Mouse (Mus musculus) left cerebral cortex, adult 11 months (tissue): ENCODE measurements around the gene Ccdc130.
"Not testable (repeated sequence)": the region's sequence is repeated elsewhere in the genome, so short reads cannot be mapped to it uniquely, and the experiment has no call there.

Experiments
- DNase-seq: peaks from one replicate; pipeline ENCODE4 v3.0.0; 2022; ENCODE audit warnings: low spot score

Gene Ccdc130

GRCm38 (mm10) chr8:84269950-84270773 is at the start of gene Ccdc130:
TSS of gene Ccdc130 (minus strand) at chr8:84270380.
- peak; percentile 100 for DNase-seq

- DNase-seq, result no peak
Measured at GRCm38 (mm10) chr8:84308376-84308775, 38.2 kb upstream of the Ccdc130 start.

DNA sequence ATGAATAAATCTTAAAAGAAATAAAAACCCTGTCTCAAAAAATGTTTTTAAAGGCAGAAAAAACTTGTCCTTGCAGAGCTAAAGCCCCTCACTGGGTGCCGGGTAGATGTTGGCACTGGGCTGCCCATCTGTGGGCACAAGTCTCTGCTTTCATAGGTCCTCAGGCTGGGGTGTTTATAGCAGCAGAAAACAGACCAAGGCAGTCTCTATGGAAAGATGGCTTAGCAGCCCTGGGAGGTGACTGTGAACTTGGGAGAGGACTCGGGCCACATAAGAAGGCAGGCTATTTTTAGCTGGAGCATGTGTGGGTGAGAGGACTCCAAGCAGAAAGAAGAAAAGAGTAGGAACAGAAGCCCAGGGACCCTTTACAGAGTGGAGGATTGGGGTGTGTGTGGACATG is 33.8 kb upstream of the Ccdc130 start:
- DNase-seq, result no peak

DNA sequence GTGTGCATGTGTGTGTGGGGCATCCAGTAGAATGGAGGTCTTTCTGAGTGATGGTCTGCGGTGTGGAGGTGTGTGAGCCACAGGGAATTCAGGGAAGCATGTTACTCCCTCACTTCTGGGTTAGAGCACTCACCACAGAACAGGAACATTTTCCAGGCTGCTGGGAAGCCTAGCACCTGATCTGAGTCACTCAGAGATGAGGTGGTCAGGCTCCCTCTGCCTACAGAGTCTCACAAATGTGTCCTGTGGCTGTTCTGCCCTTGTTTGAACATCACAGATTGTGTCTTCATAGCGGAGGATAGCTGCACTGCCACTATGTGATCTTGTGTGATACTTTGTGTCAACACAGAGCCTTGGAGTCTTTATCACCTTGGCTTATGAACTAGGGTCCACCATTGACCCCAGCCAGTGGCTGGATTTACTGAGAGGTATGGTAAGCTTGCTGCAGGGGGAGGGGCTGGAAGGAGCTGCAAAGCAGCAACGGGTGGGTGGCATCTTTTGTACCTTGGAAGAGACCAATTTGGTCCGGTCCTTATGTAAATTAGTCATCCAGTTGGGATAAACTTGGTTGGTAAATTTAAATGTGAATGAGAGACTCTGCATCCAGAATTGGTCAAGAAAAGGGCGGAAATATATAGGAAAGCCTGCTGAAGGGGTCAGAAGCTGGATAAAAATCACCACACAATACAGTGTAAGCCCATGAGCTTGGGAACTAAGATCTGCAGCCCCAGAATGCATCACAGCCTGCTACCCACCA is 27.0 kb upstream of the Ccdc130 start:
- no peak for DNase-seq

DNA sequence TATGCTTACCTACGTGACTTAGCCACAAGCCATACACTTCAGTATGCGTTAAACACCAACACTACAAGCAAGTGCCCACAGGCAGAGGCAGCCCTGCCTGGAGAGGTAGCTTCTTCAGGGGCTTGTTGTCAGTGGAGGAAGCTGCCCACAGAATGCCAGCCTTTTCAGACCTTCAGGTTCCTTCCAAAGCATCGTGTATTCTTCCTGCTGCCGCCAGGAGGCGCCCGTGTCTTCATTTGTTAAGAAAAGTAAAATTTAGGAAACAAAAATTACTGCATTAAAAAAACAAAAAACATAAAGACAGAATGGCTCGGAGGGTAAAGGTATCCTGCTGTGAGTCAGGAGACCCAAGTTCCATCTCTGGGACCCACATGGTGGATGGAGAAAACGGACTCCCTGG is 21.5 kb upstream of the Ccdc130 start:
- no peak for DNase-seq

- no peak for DNase-seq
Measured at GRCm38 (mm10) chr8:84291086-84291485, 20.9 kb upstream of the Ccdc130 start.

GRCm38 (mm10) chr8:84288892-84289291 is 18.7 kb upstream of the Ccdc130 start:
- DNase-seq, result no peak

DNA sequence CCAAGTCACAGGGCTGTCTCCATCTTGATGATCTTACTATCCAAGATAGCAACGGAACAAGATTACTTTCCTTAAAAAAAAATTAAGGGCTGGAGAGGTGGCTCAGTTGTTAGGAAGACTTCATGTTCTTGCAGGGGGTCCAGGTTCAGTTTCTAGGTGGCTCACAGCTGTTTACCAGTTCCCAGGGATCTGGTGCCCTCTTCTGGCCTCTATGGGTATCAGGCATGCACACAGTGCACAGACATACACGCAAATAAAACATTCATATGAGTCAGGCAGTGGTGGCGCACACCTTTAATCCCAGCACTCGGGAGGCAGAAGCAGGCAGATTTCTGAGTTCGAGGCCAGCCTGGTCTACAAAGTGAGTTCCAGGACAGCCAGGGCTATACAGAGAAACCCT is 15.5 kb upstream of the Ccdc130 start:
- not testable (repeated sequence) for DNase-seq

DNA sequence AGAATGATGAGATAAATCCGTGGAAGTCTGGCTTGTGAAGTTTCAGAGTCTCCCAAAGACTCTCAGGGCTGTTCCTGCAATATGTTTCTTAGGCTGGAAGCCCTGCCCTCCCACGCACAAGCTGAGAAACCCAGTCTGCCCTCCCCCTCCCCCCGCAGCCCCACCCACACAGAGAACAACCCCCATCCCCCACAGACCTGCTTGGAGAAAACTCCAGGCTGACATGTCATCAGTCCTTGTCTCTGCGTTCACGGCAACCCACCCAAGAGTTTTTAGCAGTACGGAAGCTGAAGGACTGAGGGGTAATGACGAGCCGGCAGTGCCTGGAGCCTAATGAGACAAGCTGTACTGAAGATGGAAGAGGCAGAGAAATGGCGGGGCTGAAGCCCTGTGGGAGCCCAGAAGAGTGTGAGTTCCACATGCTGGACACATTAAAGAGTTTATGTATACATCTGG is 14.5 kb upstream of the Ccdc130 start:
- DNase-seq, result no peak

DNA sequence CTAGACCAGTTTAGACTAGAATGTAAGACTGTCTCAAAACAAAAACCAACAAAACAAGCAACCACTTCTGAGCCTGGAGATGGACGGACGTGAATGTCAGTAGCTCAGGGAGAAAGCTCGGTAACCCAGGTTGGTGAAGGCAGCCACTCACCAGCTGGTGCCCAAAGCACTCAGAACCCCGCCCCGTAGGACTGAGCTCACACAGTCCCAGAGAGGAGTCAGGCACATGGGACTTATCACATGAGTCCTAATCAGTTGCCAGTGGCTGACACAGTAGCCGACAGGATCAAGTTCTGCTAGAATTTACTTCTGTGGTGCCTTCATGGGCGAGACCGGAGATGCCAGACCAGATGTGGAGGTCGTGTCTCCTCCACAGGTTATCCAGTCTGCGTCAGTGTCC is 10.6 kb upstream of the Ccdc130 start:
- DNase-seq, result no peak

GRCm38 (mm10) chr8:84276447-84276846 is 6.3 kb upstream of the Ccdc130 start:
- DNase-seq, result no peak

- no peak for DNase-seq
Measured at GRCm38 (mm10) chr8:84273968-84274367, 3.8 kb upstream of the Ccdc130 start.

- DNase-seq, result no peak
Measured at GRCm38 (mm10) chr8:84272302-84272701, 2.1 kb upstream of the Ccdc130 start.

DNA sequence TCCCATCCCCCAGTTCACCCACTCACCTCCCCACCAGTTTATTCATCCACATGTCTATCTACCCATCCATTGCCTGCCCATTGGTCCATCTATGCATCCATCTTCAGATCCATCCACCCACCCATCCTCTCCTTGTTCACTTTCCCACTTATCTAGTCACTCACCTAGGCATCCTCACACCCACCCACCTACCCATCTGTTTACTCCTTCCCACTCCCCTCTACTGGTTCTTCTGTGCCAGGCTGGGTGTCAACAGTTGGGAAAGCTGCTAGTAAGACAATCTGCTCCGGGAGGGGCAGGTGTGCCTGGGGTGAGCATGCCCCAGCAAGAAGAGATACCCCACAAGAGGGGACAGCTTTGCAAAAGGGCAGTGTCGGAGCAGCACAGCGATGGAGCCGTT is 9.1 kb downstream of the Ccdc130 start:
- no peak for DNase-seq

DNA sequence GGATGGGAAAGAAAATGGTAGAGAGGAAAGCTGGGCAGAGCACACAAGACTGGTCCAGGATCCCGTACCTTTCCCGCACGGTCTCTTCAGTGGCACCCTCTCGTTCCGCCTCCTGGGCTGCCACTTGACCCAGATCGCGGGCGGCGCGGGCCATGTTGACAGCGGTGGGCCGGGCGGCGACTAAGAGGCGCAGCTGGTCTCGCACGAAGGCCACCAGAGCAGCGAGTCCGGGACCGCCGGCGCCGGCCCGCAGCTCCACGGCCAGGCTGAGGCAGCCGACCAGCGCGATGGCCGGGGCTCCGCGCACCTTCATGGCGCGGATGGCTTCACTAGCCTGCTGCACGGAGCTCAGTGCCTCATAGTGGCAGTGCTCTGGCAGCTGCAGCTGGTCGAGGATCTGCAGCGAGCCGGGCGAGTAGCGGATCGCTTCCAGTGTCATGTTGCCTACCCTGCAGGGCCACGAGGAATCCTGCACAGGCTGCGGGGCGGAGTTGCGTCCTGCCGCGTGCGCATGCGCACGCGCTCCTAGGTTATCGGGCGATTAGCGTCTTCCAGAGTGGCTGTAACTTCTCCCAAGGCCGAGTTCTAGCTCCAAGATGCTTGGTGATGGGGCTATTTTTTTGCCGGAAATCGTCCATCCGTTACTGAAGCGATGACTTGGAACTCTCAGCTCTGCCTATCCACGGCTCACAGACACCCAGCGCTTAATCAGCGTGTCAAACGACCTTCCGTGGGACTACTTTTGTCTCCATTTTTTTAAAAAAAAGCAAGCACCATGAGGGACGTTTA is 13.2 kb downstream of the Ccdc130 start, which contains the start of gene Mri1:
Gene Mri1, minus strand, starts transcription at position 505 of the 789 bp plus-strand sequence.
- DNase-seq, result no peak

DNA sequence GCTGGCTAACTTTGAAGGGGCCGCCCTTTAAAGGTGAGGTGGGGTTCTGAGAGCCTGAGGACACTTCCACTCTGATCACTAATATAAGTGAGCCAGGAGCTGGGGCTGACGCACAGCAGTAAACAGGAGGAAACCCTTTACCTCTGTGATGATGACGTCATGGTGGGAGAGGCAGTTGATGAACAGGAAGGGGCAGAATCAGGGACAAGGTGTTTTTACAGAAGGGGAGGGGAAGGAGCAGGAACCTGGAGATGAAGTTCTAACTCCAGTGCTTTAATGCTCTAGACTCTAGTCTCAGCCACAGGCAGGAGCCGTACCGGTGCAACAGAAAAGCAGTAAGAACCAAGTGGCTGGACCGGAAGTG is 13.7 kb downstream of the Ccdc130 start:
- DNase-seq, result no peak

- DNase-seq, result no peak
Measured at GRCm38 (mm10) chr8:84255858-84256257, 14.3 kb downstream of the Ccdc130 start.

GRCm38 (mm10) chr8:84249257-84250170 is 20.7 kb downstream of the Ccdc130 start, which contains the start of gene D8Ertd738e:
TSS of gene D8Ertd738e (minus strand) at chr8:84249719.
- peak; percentile 78 for DNase-seq

DNA sequence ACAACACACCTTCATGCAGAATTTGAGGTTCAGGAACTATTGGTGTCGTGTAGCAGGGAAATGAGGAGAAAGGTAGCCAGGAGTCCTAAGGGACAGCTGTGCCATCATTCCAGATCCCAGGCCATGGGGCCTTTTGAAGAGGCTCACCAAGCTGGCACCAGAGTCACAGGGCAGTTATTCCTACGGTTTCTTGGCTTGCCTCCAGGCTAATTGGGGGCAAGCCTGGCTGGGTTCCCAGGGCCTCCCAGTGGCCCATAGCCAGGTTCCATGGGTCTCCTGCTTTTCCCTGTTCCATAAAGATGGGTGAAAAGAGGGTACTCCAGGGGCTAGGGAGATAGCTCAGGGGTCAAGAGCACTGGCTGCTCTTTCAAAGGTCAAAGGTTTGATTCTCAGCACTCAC is 28.4 kb downstream of the Ccdc130 start:
- no peak for DNase-seq

DNA sequence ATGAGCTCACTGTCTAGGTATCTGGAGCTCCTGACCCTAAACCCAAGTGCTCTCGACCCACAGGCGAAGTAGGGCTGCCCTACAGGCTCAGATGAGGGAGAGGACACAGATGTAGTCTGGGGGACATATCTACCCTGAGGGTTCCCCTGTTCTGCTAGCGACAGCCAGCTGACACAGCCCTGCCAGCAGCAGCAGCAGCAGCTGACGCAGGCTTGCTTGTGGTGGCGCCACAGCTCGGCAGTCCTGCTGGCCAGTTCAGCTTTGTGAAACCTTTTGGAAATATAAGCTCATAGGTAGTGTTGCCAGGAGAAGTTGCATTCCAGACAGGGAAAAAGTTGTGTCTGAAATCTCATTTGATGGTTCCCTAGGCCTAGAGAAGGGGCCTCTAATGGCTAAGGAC is 29.0 kb downstream of the Ccdc130 start:
- DNase-seq, result no peak

DNA sequence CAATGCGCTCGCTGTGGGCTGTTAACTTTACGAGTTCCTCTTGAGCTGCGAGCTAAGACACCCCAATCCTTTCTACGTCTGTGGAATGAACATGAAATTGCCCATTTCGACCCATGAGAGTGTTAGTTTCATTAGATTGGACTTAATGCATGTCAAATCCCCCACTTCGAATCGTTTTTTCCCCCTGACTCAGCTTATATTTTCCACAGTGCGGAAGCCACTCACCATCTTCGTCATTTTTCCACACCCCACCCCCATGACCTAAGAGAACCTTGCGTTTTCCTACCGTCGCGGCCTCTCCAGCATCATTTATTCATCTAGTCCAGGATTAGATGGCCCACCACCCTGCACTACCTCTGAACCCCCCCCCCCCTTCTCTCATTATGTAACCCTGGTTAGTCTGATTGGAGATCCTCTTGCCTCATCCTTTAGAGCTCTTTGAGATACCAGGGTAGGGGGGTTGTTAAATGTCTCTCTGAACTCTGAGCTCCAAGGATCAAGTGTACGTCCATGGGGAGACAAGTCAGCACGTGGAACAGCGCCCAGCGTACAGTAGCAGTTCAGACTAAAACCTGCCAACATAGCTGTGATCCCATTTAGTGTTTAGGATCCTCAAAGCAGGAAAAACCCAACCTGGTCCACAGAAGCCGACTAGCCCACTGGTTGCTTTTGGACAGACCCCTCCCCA is 32.5 kb downstream of the Ccdc130 start:
- no peak for DNase-seq
